Mouse (Mus musculus) heart, embryonic 11.5 days (tissue): Measurements from ENCODE around the gene Ccdc88b. TPM values are rescaled to one million over a fixed set of nuclear protein-coding genes. Genes with fewer than 3 reads are reported as not detected.
"Not testable (repeated sequence)": the region's sequence is repeated elsewhere in the genome, so short reads cannot be mapped to it uniquely, and the experiment has no call there.

Experiments used
- ATAC-seq: fragments of 200-750 bp; cut with Nextera tagmentation; replicated peaks from 2 replicates; pipeline ENCODE4 v1.8.0; 2017; ENCODE audit warnings: moderate library complexity; ENCODE audit not compliant: insufficient number of reproducible peaks, low FRiP score, low TSS enrichment
- H3K27ac ChIP-seq: fragments of 300-500 bp; sonication (generic); 2 replicates; pipeline ENCODE4 v1.5.1; 2014; ENCODE audit warnings: mild to moderate bottlenecking, low read depth, low read length
- H3K27me3 ChIP-seq: fragments of 300-500 bp; sonication (generic); 2 replicates; pipeline ENCODE4 v1.6.1; 2014; ENCODE audit warnings: mild to moderate bottlenecking, low read length, mixed read lengths; ENCODE audit not compliant: control insufficient read depth, insufficient read depth
- H3K36me3 ChIP-seq: fragments of 300-500 bp; sonication (generic); 2 replicates; pipeline ENCODE4 v1.6.1; 2014; ENCODE audit warnings: mild to moderate bottlenecking, low read length, moderate library complexity, mixed read lengths; ENCODE audit not compliant: control insufficient read depth, insufficient read depth
- H3K4me1 ChIP-seq: fragments of 300-500 bp; sonication (generic); 2 replicates; pipeline ENCODE4 v1.6.1; 2014; ENCODE audit warnings: low read length; ENCODE audit not compliant: control insufficient read depth, insufficient read depth
- H3K4me2 ChIP-seq: fragments of 300-500 bp; sonication (generic); 2 replicates; pipeline ENCODE4 v1.6.1; 2014; ENCODE audit warnings: mild to moderate bottlenecking, moderate library complexity
- H3K4me3 ChIP-seq: fragments of 300-500 bp; sonication (generic); 2 replicates; pipeline ENCODE4 v1.5.1; 2014; ENCODE audit warnings: low read depth, low read length
- H3K9ac ChIP-seq: fragments of 300-500 bp; sonication (generic); 2 replicates; pipeline ENCODE4 v1.6.1; 2014; ENCODE audit warnings: mild to moderate bottlenecking, low read depth, low read length, moderate library complexity
- H3K9me3 ChIP-seq: fragments of 300-500 bp; sonication (generic); replicated peaks from 2 replicates; pipeline ENCODE4 v1.6.1; 2016; ENCODE audit warnings: low read length; ENCODE audit not compliant: control insufficient read depth
- WGBS: fragments of 180-500 bp; shearing (Covaris S2); extraction: QIAGEN DNeasy Blood & Tissue Kit; methylation state at CpG from one replicate; pipeline ENCODE4 v1.1.7; 2014; ENCODE audit not compliant: insufficient replicate concordance; 5-methylcytosine and 5-hydroxymethylcytosine counted together
- polyA plus RNA-seq: library from polyadenylated mRNA; unstranded; fragments of >200 nt; fragmentation: Nextera tagmentation; extraction: Ambion mirVana; gene quantifications from 2 replicates; pipeline ENCODE4 v1.2.1, GENCODE M21; 2014

Gene Ccdc88b
- 0.15 and 0.84 TPM in 2 replicates for polyA plus RNA-seq

DNA sequence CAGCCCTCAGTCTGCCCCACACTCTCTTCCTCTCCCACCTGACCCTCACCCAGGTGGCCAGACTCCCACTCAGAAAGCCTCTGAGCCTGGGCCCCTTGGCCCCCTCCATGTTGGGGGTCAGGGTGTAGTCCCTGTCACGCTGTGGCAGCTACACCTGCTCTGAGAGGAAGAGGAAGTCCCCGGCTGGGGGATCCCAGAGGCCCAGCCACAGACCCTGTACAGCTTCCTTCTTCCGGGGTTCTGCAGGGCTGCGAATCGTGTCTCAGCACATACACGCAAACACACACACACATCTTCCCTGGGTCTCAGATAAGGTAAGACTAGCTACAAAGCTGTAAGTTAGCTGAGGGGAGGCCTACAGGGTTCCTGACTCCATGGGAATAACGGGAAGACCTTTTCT, at the start of gene Ccdc88b:
Gene Ccdc88b (minus strand): TSS at position 181 of the 400 bp plus-strand sequence.
- ATAC-seq: no peak
- Histone ChIP-seq H3K4me3 (no peak within 1 kb of the TSS), H3K9ac (no peak within 1 kb of the TSS)

DNA sequence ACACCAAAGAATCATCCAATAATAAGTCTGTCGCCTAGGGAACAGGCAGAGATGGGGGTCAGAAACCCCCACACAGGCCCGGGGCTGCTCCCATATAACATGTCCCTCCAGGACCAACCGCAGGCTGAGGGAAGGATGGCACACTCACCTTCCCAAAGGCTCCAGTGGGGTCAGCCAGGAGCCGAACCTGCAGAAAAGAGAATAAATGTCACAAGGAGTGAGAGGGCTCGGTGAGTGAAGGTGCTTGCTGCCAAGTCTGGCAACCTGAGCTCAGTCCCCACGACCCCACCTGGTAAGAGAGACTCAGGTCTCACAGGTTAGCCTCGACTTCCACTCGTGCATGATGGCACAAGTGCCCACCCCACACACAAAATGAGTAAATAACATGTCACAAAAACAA, 49.1 kb upstream of the Ccdc88b start:
- ATAC-seq: no peak
- peaks cover 16% of the 10 kb centered on the region for H3K4me1 ChIP-seq
- no peaks in the 10 kb centered on the region for H3K27me3 ChIP-seq
- no peak overlapping the region for H3K4me3 ChIP-seq
- H3K27ac ChIP-seq: no peak overlapping the region
- peaks cover 19% of the 10 kb centered on the region for H3K36me3 ChIP-seq
- no peak overlapping the region for H3K9ac ChIP-seq
- 91% methylated on average over 8 of the region's 8 CpGs for WGBS
- H3K4me2 ChIP-seq: no peak overlapping the region
- H3K9me3 ChIP-seq: no peaks in the 10 kb centered on the region

More for the DNA sequence above, at the start of gene Ccdc88b:
- Histone ChIP-seq H3K4me2 (no peak within 1 kb of the TSS), H3K27me3 (peaks cover 10% of the 10 kb centered on the region), H3K36me3 (no peaks in the 10 kb centered on the region), H3K9me3 (no peaks in the 10 kb centered on the region), H3K27ac (no peak within 1 kb of the TSS), H3K4me1 (peaks cover 9% of the 10 kb centered on the region)
- WGBS: 65% methylated on average over 7 of the region's 7 CpGs

DNA sequence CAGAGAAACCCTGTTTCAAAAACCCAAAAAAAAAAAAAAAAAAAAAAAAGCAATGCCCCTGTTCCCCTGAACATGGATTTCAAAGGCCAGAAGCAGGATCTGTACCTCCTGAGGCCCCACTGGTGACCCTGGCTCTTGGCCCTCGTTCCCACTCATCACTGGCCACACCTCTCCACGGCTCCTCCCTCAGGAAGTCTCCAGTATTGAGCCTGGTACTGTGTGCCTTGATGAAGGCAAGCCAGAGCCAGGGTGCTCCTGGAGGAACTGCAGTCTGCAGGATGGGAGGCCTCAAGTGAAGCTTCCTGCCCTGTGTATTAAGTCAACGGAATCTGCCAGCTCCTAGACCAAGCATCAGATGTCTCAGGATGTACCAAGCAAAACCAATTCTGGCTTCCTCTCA, 48.2 kb upstream of the Ccdc88b start:
- Histone ChIP-seq H3K36me3 (peaks cover 13% of the 10 kb centered on the region), H3K9ac (no peak overlapping the region), H3K27ac (no peak overlapping the region), H3K4me1 (peaks cover 12% of the 10 kb centered on the region), H3K27me3 (no peaks in the 10 kb centered on the region), H3K4me3 (no peak overlapping the region), H3K9me3 (no peaks in the 10 kb centered on the region), H3K4me2 (no peak overlapping the region)
- no peak for ATAC-seq
- WGBS: 81% methylated on average over 3 of the region's 3 CpGs

DNA sequence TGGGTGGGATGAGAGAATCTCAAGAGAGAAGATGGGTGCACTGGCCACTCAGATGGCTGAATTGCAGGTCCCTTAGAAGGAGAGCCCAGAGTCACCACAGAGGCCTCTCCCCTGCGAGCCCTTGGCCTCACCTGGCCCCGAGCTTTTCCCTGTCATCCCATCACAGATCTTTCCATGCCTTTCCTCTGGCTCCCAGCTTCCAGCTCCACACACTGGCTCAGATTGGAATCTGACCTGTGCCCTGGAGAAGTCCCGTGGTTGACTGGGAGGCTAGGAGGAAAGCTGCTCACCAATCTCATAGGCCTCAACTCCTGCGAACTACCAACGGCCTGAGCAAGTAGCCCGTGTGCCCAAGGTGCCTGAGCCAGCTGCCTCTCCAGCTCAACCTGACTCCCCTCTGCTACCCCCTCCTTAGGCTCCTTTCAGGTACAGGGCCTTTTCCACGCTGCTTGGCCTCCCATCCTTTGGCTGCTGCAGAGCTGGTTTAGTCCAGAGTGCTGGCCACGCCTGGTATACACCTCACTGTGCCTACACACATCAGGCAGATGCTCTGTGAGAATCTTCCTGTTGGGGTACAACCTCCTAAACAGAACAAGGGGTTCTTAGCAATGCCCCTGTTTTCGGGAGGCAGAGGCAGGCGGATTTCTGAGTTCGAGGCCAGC, 47.6 kb upstream of the Ccdc88b start:
- Histone ChIP-seq H3K9ac (no peak overlapping the region), H3K9me3 (no peaks in the 10 kb centered on the region), H3K4me2 (no peak overlapping the region), H3K27me3 (no peaks in the 10 kb centered on the region), H3K27ac (no peak overlapping the region), H3K4me1 (peaks cover 9% of the 10 kb centered on the region), H3K36me3 (peaks cover 10% of the 10 kb centered on the region), H3K4me3 (no peak overlapping the region)
- WGBS: 88% methylated on average over 11 of the region's 11 CpGs
- ATAC-seq: no peak

DNA sequence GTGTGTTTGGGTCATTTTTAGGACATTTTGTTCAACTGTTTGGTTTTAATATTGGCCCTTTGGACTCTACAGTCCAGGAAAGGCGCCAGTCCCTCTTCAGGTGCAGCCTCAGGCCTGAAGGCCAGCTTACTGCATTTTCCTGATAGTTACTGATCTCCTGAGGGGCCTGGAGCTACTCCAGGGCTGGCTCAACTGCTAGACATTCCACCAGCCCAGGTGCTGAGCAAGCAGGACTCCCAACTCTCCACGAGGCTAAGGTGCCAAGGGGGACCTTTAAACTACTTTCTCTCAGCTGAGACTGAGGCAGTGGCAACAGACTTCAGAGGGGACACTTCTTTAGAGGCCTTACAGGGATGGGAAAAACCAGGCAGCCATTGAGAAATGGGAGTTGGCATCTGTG, 46.8 kb upstream of the Ccdc88b start:
- Histone ChIP-seq H3K9me3 (no peaks in the 10 kb centered on the region; the same call in 1 of the 2 replicates), H3K9ac (no peak overlapping the region), H3K27me3 (no peaks in the 10 kb centered on the region), H3K36me3 (peaks cover 10% of the 10 kb centered on the region), H3K4me2 (no peak overlapping the region), H3K4me3 (no peak overlapping the region), H3K4me1 (peaks cover 9% of the 10 kb centered on the region), H3K27ac (no peak overlapping the region)
- no peak for ATAC-seq
- 78% methylated on average over 2 of the region's 2 CpGs for WGBS

DNA sequence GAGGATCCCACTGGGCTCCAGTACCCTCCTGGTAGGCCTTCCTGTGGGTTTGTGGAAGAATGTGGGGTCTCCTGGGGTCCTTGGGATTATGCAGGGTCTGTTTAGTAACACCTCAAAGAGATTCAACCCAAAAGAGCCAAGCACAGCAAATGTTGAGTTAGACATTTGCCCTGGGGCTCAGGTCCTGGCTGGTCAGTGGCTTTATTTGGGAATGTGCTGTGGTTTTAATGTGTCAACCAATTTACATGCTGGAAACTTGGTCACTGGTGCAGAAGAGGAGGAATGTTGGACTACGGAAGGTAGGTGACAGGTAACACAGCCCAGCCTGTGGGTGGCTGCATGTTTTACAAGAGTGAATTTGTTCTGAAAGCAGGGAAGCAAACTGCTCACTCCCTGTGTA, 45.0 kb upstream of the Ccdc88b start:
- Histone ChIP-seq H3K27ac (no peak overlapping the region), H3K9me3 (no peaks in the 10 kb centered on the region; the same call in 1 of the 2 replicates), H3K4me2 (no peak overlapping the region), H3K4me1 (peaks cover 2% of the 10 kb centered on the region), H3K36me3 (peaks cover 10% of the 10 kb centered on the region), H3K9ac (no peak overlapping the region), H3K4me3 (no peak overlapping the region), H3K27me3 (no peaks in the 10 kb centered on the region)
- no peak for ATAC-seq
- WGBS: 85% methylated on average over 1 of the region's 1 CpGs

DNA sequence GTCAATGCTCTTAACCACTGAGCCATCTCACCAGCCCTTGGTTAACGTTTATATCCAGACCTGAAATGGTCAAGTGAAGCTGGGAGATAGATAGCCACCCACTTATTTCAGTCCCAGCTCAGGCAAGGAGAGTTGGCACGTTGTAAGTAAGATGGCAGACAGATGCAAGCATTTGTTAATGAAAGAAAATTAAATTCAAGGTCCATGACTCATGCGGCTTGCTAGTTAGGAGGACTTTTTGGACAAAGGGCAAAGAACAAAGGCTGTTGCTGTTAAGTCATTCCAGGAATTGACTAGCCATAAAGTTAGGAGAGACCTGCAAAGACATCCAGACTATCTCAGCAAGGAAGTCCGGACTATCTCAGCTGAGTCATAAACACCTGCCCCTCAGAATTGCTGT, 41.6 kb upstream of the Ccdc88b start:
- Histone ChIP-seq H3K36me3 (no peaks in the 10 kb centered on the region; the same call in 1 of the 2 replicates), H3K9me3 (peaks cover 2% of the 10 kb centered on the region; the same call in 1 of the 2 replicates), H3K4me2 (no peak overlapping the region), H3K4me1 (no peaks in the 10 kb centered on the region), H3K4me3 (no peak overlapping the region), H3K27ac (no peak overlapping the region), H3K27me3 (no peaks in the 10 kb centered on the region), H3K9ac (no peak overlapping the region)
- no peak for ATAC-seq
- 74% methylated on average over 4 of the region's 4 CpGs for WGBS

DNA sequence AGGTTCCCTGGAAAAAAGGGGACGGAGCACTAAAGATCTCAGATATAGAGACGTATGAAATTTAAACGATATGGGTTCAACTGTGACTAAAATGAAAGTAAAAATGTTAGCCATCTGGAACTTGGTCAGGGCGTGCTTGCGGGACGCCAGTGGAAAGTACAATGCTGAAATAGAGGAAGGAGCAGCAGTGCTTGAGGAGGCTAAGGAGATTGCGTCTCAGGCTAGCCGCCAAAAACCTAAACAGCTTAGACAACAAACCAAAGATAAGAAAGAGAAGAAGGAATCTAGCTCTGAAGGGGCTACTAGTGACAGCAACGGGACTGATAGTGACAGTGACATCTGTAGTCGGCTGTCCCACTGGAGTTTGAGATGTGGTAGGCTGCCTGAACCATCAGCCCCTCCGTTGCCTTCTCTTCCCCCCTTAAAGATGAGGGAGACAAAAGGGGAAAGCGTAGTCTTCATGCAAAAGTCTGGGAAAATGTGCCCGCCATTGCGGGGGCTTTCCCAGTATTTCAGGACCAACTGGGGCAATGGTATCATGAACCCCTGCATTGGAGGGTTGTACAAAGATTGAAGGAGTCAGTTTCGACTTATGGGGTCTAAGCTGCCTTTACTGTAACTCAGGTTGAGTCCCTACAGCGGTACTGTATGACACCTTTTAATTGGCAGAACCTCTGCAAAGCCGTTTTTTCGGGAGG, 37.7 kb upstream of the Ccdc88b start:
- not testable (repeated sequence) for H3K27ac ChIP-seq, H3K27me3 ChIP-seq, H3K4me1 ChIP-seq, ATAC-seq, H3K9me3 ChIP-seq, H3K4me3 ChIP-seq, H3K9ac ChIP-seq, H3K36me3 ChIP-seq, H3K4me2 ChIP-seq
- WGBS: 77% methylated on average over 18 of the region's 18 CpGs
